Mouse (Mus musculus): ENCODE results near the gene Dock9.

- no peak for TF ChIP-seq CTCF (IDR thresholded peaks at IDR 0.05; ENCODE audit: insufficient read depth, low read depth, low read length)
- no peak for TF ChIP-seq POLR2A (IDR thresholded peaks at IDR 0.05; ENCODE audit: insufficient read depth, low read depth, low read length)
These were observed 17.3 kb downstream of the Dock9 start for GRCm38 (mm10) chr14:121780144-121780913.

Data from olfactory bulb, adult 2 months (tissue).